In genomic region chr1:86058856-86059769, GRCm38 (mm10) we compare ENCODE assay signal across 8 mouse cellular contexts. TPM values are rescaled to one million over a fixed set of nuclear protein-coding genes. Genes with fewer than 3 reads are reported as not detected.
DNase-seq lines count a peak whose midpoint lies in the region; ATAC-seq lines count a peak whose summit lies in the region.

No protein-coding gene starts in this region.

- no peaks in the 10 kb centered on the region for H3K27me3 ChIP-seq in intestine, embryonic 14.5 days (replicated peaks; ENCODE audit: control insufficient read depth, insufficient read depth, low read length)

- no peak overlapping the region for H3K27ac ChIP-seq in intestine, embryonic 14.5 days (ENCODE audit: low read depth)

- H3K4me1 ChIP-seq in intestine, embryonic 14.5 days (replicated peaks; ENCODE audit: control insufficient read depth, insufficient read depth, low read length), result 0 out of 2 replicates have a peak, but pooled peaks cover 3% of the 10 kb centered on the region

- H3K9ac ChIP-seq in intestine, embryonic 14.5 days (ENCODE audit: low read length), result peak overlapping the region; percentile 14; the same call in 1 of the 2 replicates

- DNase-seq in adrenal gland, adult 18-20 months (ENCODE audit: low spot score in 2 of 2), result peak; percentile 89
- DNase-seq in embryo, embryonic 11 days, result peak; percentile 95
- peak; percentile 86 for DNase-seq in gastrocnemius, postnatal 25 days
- peak; percentile 96 for DNase-seq in intestine, embryonic 14.5 days (ENCODE audit: low spot score)
- peak; percentile 93 to 95 for DNase-seq in left cerebral cortex, postnatal 14 days (ENCODE audit: low spot score in 2 of 2)
- DNase-seq in mesoderm, embryonic 11.5 days (ENCODE audit: low read depth, low spot score), result peak; percentile 94
- peak; percentile 86 to 90 for DNase-seq in right cerebral cortex, postnatal 36 days (ENCODE audit: low spot score in 2 of 2)
- peak; percentile 93 for DNase-seq in yolk sac, embryonic 10.5 days (ENCODE audit: low spot score)

- 10% methylated on average over 21 of the region's 21 CpGs for WGBS in intestine, embryonic 14.5 days

- H3K9me3 ChIP-seq in intestine, embryonic 14.5 days (ENCODE audit: control insufficient read depth, low read length), result no peaks in the 10 kb centered on the region

- ATAC-seq in intestine, embryonic 14.5 days (replicated peaks; ENCODE audit: low FRiP score, low TSS enrichment, low read depth), result peak; percentile 69

- intact Hi-C loops in left cerebral cortex, postnatal 14 days (cut with DNase I), result no loop called here

- peak overlapping the region; percentile 26 for H3K4me3 ChIP-seq in intestine, embryonic 14.5 days (ENCODE audit: low read depth, low read length)

- H3K36me3 ChIP-seq in intestine, embryonic 14.5 days (ENCODE audit: control insufficient read depth, insufficient read depth, low read length), result no peaks in the 10 kb centered on the region

- peak overlapping the region; percentile 64 for H3K4me2 ChIP-seq in intestine, embryonic 14.5 days (ENCODE audit: low read length)

RNA-seq across cellular contexts. Expression of gene Psmd1, which starts 5.1 kb away (rescaled TPM):
- 100 to 1,000 TPM; 120 to 121 TPM for total RNA-seq in adrenal gland, adult 18-20 months (2021)
- 10 to 100 TPM; 96.2 to 98.9 TPM for total RNA-seq in gastrocnemius, postnatal 25 days (2021)
- 160 and 174 TPM in 2 replicates for polyA plus RNA-seq in intestine, embryonic 14.5 days (2014; fragmentation: Nextera tagmentation; extraction: Ambion mirVana)
- total RNA-seq in left cerebral cortex, postnatal 14 days (2021), result 100 to 1,000 TPM; 110 to 112 TPM

RNA-seq across cellular contexts. Expression of gene 2810459M11Rik, which starts 13.4 kb away (rescaled TPM):
- under 1 TPM in 1 of 2 experiments, not detected in 1; 0.13 TPM for total RNA-seq in adrenal gland, adult 18-20 months (2021)
- total RNA-seq in gastrocnemius, postnatal 25 days (2021), result not detected
- polyA plus RNA-seq in intestine, embryonic 14.5 days (2014; fragmentation: Nextera tagmentation; extraction: Ambion mirVana), result 3.5 and 4.6 TPM in 2 replicates
- total RNA-seq in left cerebral cortex, postnatal 14 days (2021), result 1 to 10 TPM; 5.2 to 7.5 TPM

RNA-seq across cellular contexts. Expression of gene Spata3, which starts 42.5 kb away (rescaled TPM):
- total RNA-seq in adrenal gland, adult 18-20 months (2021), result not detected
- not detected for total RNA-seq in gastrocnemius, postnatal 25 days (2021)
- not detected in 2 replicates for polyA plus RNA-seq in intestine, embryonic 14.5 days (2014; fragmentation: Nextera tagmentation; extraction: Ambion mirVana)
- under 1 TPM; 0.46 to 0.47 TPM for total RNA-seq in left cerebral cortex, postnatal 14 days (2021)

RNA-seq across cellular contexts. Expression of gene Htr2b, which starts 52.7 kb away (rescaled TPM):
- total RNA-seq in adrenal gland, adult 18-20 months (2021), result under 1 TPM; 0.20 to 0.22 TPM
- total RNA-seq in gastrocnemius, postnatal 25 days (2021), result under 1 TPM in 1 of 2 experiments, not detected in 1; 0.96 TPM
- polyA plus RNA-seq in intestine, embryonic 14.5 days (2014; fragmentation: Nextera tagmentation; extraction: Ambion mirVana), result 1.2 and 2.0 TPM in 2 replicates
- under 1 TPM; 0.22 to 0.25 TPM for total RNA-seq in left cerebral cortex, postnatal 14 days (2021)

Comparison
In these comparisons a context has a peak if more than half of its experiments do, and no peak if none do; other contexts are left out.
1. RNA of gene 2810459M11Rik, which starts 13.4 kb away (total RNA-seq): 5.2 to 7.5 TPM in left cerebral cortex, postnatal 14 days; 0.13 TPM in adrenal gland, adult 18-20 months and not detected in gastrocnemius, postnatal 25 days; every median in the first group is over 4 times any median in the second.
2. Peak in every context shown above with its lines, with median percentiles within 50 percentile points of each other: DNase-seq.